Mouse (Mus musculus) E14TG2a.4 (cell line): Measurements from ENCODE around the gene Tsfm.

ENCODE experiments used
- CTCF ChIP-seq: conservative IDR thresholded peaks from 2 replicates; pipeline ENCODE4 v1.5.1; 2014; ENCODE audit warnings: low read length
- POU5F1 ChIP-seq: IDR thresholded peaks from 2 replicates; pipeline ENCODE4 v1.6.1; 2014; ENCODE audit warnings: low read length, borderline replicate concordance

DNA sequence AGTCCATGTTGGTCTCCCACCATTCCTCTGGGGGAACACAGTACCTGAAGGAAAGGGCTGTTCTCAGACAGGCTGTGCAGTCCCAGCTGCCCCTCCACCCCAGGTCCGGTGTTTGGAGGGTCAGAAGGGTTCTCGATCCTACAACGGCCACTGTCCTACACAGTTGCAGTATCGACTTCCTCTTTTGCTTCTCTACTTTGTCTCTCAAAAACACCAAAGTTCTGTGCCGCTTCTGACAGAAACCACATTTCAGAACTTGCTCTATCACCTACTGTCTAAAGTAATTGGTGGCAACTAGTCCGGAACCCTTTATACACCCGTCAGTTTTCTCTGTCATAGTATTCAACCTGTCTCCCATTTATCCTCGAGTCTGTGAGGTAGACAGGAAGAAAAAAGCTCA lies 24.8 kb upstream of the Tsfm start:
- TF ChIP-seq CTCF (no peak), POU5F1 (no peak)
